Mouse (Mus musculus): ENCODE results near the gene C2cd5. TPM values are rescaled to one million over a fixed set of nuclear protein-coding genes. Genes with fewer than 3 reads are reported as not detected.

Gene C2cd5
- total and polyA plus RNA-seq, 3 experiments = 16.2 to 47.6 (median 30.5) TPM

GRCm38 (mm10) chr6:143099681-143100382 lies at the start of gene C2cd5 (continued):
- TF ChIP-seq USF2 (IDR thresholded peaks at IDR 0.05; ENCODE audit: borderline replicate concordance in 1 of 2, insufficient read depth in 1 of 2, low read depth in 1 of 2, low read length in 2 of 2) = no peak
- peak in 1 of 2 experiments; percentile 43; a peak in 2 of 4 replicates for TF ChIP-seq EP300 (IDR thresholded peaks at IDR 0.05; ENCODE audit: low read depth in 1 of 2, low read length in 2 of 2)
- TF ChIP-seq ETS1 (IDR thresholded peaks at IDR 0.05; ENCODE audit: low read depth, low read length) = peak; percentile 48; the same call in 1 of the 2 replicates
- peak; percentile 57; the same call in 1 of the 2 replicates for TF ChIP-seq TBP (IDR thresholded peaks at IDR 0.05; ENCODE audit: low read depth, low read length)

DNA sequence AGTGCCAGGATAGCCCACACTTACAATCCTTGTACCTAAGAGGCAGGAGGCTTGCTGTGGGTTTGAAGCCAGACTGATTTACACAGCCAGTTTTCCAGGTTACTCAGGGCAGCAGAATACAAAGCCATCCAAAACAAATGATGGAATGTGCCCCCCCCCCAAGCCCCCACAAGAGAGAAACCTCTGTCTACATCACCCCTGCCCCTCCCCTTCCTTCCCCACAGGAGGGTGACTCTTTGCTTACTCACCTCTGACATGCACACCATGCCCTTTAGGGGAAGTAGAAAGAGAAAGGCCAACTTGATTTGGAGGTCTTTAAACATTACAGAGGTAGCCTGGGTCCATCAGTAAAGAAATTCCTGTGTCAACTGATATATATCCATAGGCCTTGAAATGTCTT lies 48.9 kb upstream of the C2cd5 start:
- peaks cover 0 to 21% of the 10 kb centered on the region in 2 experiments; a peak in 2 of 4 replicates for H3K36me3 ChIP-seq (ENCODE audit: control insufficient read depth in 1 of 2, insufficient read depth in 2 of 2, low read length in 2 of 2)
- no peak for DNase-seq (ENCODE audit: low read depth, low spot score)
- H3K4me3 ChIP-seq (ENCODE audit: control insufficient read depth in 1 of 2, insufficient read depth in 1 of 2, low read depth in 2 of 2, low read length in 2 of 2) = no peak overlapping the region
- H3K9me3 ChIP-seq (replicated peaks; ENCODE audit: insufficient read depth, low read length) = no peaks in the 10 kb centered on the region
- TF ChIP-seq CHD2 (IDR thresholded peaks at IDR 0.05; ENCODE audit: low read length) (no peak), NELFE (IDR thresholded peaks at IDR 0.05; ENCODE audit: low read depth, low read length) (no peak), ETS1 (IDR thresholded peaks at IDR 0.05; ENCODE audit: low read depth, low read length) (no peak), GABPA (IDR thresholded peaks at IDR 0.05; ENCODE audit: low read depth, low read length) (no peak), MAZ (IDR thresholded peaks at IDR 0.05; ENCODE audit: low read depth, low read length) (no peak), KAT2A (conservative IDR thresholded peaks at IDR 0.05; ENCODE audit: low read depth, low read length) (no peak), MAFK (IDR thresholded peaks at IDR 0.05; ENCODE audit: borderline replicate concordance, low read depth, low read length) (no peak), TCF12 (IDR thresholded peaks at IDR 0.05; ENCODE audit: low read depth, low read length) (no peak)
- H3K79me2 ChIP-seq (ENCODE audit: control insufficient read depth, insufficient read depth, low read length, poor library complexity) = no peaks in the 10 kb centered on the region
- H3K27ac ChIP-seq (ENCODE audit: control insufficient read depth, low read depth, low read length) = no peak overlapping the region
- no peak overlapping the region for H3K9ac ChIP-seq (ENCODE audit: control insufficient read depth, low read depth, low read length, poor library complexity, severe bottlenecking)
- no peaks in the 10 kb centered on the region for H3K27me3 ChIP-seq (ENCODE audit: control insufficient read depth in 1 of 2, insufficient read depth in 2 of 2, low read length in 2 of 2)
- H3K4me1 ChIP-seq (ENCODE audit: control insufficient read depth in 1 of 2, insufficient read depth in 2 of 2, low read length in 2 of 2) = peaks cover 7 to 22% of the 10 kb centered on the region in 2 experiments

GRCm38 (mm10) chr6:143146756-143147155 lies 46.8 kb upstream of the C2cd5 start:
- H3K27ac ChIP-seq (ENCODE audit: control insufficient read depth, low read depth, low read length) = no peak overlapping the region
- TF ChIP-seq UBTF (IDR thresholded peaks at IDR 0.05; ENCODE audit: borderline replicate concordance, insufficient read depth, low read depth, low read length) (no peak), USF1 (IDR thresholded peaks at IDR 0.05; ENCODE audit: low read depth, low read length) (peak; percentile 56; the same call in 1 of the 2 replicates)
- peaks cover 4 to 15% of the 10 kb centered on the region in 2 experiments for H3K4me1 ChIP-seq (ENCODE audit: control insufficient read depth in 1 of 2, insufficient read depth in 2 of 2, low read length in 2 of 2)
- H3K27me3 ChIP-seq (ENCODE audit: control insufficient read depth in 1 of 2, insufficient read depth in 2 of 2, low read length in 2 of 2) = no peaks in the 10 kb centered on the region
- no peak for DNase-seq (ENCODE audit: low read depth, low spot score)
- H3K9me3 ChIP-seq (replicated peaks; ENCODE audit: insufficient read depth, low read length) = no peaks in the 10 kb centered on the region
- no peak overlapping the region for H3K4me3 ChIP-seq (ENCODE audit: control insufficient read depth in 1 of 2, insufficient read depth in 1 of 2, low read depth in 2 of 2, low read length in 2 of 2)
- H3K9ac ChIP-seq (ENCODE audit: control insufficient read depth, low read depth, low read length, poor library complexity, severe bottlenecking) = no peak overlapping the region
- H3K79me2 ChIP-seq (ENCODE audit: control insufficient read depth, insufficient read depth, low read length, poor library complexity) = no peaks in the 10 kb centered on the region
- peaks cover 0 to 16% of the 10 kb centered on the region in 2 experiments; a peak in 2 of 4 replicates for H3K36me3 ChIP-seq (ENCODE audit: control insufficient read depth in 1 of 2, insufficient read depth in 2 of 2, low read length in 2 of 2)
